Mouse (Mus musculus): ENCODE measurements around the gene Trex1.

Trex1 gene

DNA sequence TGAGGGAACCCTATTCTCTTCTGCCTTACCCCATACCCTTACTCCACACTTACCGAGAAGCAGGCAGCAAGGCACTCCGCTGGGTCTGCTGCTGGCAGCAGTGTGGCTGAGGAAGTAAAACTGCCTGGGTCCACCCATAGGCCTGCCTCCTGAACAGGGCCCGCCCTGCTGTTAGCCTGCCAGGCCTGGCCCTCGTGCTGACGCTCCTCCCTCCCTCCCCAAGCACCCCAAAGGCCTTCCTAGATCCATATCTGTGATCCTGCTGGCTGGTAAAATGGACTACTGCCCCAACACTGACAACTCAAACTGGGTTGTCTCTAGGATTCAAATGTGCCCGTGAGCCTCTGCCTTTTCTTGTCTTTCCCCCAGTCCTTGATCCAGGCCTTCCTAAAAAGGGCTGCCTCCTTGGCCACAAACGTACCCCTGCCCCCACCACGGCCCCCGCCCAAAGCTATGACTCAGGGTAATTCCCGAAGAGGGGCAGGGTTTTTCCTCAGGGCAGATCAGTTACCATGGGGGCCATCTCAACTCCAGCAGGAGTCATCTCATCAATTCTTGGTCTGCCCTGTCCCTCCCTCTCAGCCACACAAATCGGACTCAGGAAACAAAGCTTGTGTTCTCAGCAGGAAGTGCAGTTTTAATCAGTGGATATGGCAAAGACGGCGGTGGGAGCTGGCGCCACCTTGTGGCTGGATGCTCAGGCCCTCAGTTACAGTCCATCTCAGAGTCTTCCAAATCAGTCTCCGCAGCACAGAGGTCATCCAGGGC is at the start of gene Trex1:
Gene Trex1, minus strand, starts transcription at position 599 of the 768 bp plus-strand sequence.
- DNase-seq (ENCODE audit: low spot score in 2 of 2) = peak; percentile 90 to 96

DNA sequence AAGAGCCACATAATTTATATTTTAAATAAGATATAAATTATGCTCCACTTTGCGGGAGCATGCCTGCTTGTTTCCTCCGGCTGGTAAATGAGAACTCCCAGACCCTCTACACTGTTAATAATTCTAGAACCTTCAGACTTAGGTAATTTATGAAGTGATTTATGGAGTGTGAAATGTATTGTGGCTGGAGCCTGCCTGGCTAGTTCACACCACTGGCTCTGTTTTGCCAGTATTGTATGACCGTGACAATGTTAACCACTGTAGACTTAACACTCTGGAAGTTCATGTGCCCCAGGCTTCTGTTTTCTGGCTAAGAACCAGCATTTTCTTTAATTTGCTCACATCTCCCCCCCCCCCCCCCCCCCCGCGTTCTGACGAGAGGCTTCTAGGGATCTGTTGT is 47.8 kb upstream of the Trex1 start:
- DNase-seq (ENCODE audit: low spot score in 2 of 2) = no peak

DNA sequence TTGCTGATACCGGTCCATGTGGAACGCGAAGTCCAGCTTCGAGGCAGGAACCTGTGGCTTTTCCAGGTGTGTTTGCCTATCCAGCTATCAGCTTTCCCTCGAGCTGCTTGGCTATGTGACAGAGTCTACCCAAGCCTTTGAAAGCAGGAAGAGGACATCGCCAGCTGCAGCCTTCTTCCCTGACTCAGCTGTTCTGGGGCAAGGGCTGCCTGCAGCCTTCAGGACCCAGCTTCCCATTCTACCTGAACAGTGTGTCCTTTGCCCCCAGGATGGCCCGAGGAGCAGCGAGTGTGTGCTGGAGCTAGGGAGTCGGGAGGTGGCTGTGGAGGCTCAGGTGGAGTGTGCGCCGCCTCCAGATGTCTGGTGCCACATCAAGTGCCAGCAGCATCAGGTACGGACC is 46.1 kb upstream of the Trex1 start:
- DNase-seq (ENCODE audit: low spot score in 2 of 2) = no peak

DNA sequence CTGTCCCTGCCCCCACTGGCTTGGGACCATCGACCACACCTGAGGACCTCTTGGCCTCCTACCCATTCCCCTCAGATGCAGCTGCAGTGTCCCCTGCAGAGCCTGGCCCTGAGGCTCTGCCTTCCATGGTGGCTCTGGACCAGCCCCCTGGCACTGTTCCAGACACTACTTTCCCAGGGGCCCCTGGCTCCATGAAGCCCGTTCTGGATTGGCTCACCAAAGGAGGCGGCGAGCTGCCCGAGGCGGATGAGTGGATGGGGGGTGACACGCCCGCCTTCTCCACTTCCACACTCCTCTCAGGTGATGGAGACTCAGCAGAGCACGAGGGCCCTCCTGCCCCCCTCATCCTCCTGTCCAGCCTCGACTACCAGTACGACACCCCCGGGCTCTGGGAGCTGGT is 45.5 kb upstream of the Trex1 start:
- DNase-seq (ENCODE audit: low spot score in 2 of 2) = no peak

DNA sequence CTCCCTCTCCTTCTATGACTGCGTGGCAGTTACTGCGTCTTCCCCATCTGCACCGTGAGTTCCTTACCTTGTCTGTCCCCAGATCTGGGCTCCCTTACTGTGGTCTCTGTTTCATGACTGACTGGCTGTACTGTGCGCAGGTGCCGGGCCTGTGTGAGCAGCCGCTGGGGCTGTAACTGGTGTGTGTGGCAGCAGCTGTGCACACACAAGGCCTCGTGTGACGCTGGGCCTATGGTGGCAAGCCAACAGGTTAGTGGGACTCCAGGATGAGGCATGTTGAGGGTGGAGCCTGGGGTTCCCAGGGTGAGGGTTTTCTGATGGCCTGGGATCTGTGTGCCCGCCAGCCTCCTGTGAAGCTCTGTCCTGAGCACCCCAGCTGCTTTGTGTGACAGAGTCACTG is 44.5 kb upstream of the Trex1 start:
- no peak for DNase-seq (ENCODE audit: low spot score in 2 of 2)

DNA sequence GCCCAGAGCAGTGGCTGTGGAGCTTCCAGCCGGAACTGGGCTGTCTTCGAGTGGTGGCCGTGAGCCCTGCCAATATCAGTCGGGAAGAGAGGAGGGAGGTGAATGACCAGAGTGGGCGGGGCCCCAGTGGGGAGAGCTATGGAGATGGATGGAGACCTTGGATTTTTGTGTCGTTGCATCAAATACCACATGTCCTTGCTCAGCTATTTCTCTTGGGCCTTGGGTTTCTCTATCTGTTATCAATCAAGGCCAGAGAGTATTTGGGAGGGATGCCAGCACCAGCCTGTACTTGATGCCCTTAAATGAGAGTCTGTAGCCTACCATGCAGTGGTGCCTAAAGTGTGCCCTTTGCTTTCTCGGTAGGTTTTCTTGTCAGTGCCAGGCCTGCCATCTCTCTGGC is 43.7 kb upstream of the Trex1 start:
- DNase-seq (ENCODE audit: low spot score in 2 of 2) = no peak

DNA sequence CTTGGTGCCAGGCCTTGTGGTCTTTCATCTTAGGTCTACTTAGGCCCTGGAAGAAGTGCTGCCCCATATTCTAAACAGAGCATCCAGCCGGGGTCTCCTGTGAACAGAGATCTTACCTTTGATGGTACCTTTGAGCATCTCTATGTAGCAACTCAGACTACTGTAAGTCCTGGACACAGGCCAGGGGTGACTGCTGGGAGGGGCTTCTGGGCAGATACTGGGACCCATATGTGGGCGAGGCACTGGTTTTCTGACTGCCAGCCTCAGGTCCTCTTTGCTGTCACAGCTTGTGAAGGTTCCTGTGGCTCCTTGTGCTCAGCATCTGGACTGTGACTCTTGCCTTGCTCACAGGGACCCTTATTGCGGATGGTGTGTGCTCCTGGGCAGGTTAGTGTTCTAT is 43.0 kb upstream of the Trex1 start:
- DNase-seq (ENCODE audit: low spot score in 2 of 2) = no peak

DNA sequence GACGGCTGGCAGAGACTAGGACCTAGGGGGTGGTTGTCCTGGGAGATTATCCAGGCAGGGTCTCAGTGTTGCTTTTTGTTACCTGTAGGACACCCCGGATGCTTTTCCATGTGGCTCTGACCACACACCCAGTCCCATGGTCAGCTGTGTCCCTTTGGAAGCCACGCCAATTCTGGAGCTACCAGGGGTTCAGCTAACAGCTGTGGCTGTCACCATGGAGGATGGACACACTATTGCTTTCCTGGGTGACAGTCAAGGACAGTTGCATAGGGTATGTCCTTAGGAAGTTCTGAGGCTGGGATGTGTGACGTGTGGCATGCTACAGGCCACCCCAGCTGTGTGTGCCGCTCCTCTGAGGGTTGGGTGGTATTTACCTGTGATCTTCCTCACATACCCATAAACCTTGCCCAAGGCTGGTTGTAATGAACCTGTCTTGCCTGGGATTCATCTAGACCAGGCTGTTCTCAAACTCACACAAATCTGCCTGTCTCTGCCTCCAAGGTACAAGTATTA is 42.5 kb upstream of the Trex1 start:
- DNase-seq (ENCODE audit: low spot score in 2 of 2) = no peak

DNA sequence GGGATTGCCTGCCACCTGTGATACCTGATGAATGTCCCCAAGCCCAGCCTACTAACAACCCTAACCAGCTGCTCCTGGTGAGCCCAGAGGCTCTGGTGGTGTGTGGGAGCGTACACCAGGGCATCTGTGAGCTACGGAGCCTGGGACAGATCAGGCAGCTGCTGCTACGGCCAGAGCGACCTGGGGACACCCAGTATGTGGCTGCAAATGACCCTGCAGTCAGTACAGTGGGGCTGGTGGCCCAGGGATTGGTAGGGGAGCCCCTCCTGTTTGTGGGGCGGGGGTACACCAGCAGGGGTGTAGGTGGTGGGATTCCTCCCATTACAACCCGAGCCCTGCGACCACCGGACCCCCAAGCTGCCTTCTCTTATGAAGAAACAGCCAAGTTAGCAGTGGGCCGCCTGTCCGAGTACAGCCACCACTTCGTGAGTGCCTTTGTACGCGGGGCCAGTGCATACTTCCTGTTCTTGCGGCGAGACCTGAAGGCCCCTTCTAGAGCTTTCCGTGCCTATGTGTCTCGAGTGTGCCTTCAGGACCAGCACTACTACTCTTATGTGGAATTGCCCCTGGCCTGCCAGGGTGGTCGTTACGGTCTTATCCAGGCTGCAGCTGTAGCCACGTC is 40.9 kb upstream of the Trex1 start:
- DNase-seq (ENCODE audit: low spot score in 2 of 2) = no peak

DNA sequence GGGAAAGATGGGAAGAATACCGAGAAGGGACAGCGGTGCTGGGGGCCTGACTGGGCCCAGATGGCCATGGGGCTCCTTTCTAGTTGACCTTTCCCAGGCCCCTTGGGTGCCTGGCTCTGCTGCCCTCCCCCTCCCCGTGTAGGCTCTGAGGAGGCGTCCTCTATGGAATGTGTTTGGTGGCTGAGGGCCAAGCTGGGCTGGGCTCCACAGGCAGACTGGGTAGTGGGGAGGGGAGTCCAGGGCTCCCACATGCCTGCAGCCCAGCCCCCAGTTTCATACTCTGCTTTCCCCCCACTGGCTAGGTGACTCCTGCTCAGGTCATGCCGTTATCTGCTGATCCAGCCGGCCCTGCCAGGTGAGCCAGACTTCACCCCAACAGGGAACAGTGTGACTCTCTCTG is 39.4 kb upstream of the Trex1 start:
- no peak for DNase-seq (ENCODE audit: low spot score in 2 of 2)

DNA sequence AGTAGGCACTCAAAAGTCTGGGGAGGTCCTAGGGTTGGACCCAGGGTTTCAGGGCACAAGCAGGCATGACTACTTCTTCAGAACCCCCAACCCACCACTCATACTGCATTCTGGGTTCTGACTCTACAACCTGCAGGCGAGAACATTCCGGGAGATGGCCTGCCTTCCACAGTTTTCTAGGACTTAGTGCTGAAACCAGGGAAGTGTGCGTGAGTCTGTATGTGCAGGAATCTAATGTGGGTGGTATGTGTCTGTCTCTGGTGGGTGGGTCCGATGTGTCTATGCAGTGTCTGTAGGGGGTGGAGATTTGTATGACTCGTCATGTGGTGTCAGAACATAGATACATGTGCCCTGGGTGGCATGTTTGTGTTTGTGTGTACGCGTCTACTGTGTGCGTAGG is 38.8 kb upstream of the Trex1 start:
- no peak for DNase-seq (ENCODE audit: low spot score in 2 of 2)

DNA sequence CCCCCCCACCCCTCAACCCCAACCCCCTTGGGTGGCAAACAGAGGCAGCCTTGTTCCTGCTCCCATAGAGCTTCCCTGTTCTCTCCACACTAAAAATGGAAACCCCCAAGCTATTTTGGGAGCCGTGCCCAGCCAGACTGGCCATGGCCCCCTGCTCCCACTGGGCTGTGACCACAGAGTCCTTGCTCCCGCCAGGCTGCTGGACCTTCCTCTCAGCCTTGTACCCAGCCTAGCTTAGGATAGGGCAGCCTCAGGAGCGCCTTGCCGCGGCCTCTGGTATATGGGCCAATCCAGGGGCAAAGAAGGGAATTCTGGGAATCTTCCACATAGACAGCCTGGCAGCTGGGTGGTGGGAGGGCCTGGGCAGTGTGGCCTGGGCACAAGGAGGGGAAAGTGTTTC is 38.3 kb upstream of the Trex1 start:
- DNase-seq (ENCODE audit: low spot score in 2 of 2) = peak in 1 of 2 experiments; percentile 36

DNA sequence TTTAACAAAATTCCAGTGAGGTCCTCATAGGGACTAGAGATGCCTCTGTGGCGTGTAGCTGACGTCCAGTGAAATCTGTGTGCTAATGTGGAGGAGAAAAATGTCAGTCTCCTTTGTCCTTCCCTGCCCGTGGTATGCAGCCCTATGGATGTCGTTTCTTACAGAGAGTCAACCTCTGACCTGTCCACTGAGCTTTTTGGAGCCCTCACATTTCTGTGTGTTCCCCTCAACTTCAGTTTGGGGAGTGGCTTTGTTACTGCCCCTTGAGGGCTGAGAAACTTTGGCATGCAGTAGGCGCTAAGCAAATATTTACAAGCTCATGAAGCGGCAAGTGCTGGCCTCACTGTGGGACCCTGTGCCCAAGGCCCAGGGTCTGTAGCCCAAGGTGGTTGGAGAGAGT is 37.8 kb upstream of the Trex1 start:
- DNase-seq (ENCODE audit: low spot score in 2 of 2) = no peak

DNA sequence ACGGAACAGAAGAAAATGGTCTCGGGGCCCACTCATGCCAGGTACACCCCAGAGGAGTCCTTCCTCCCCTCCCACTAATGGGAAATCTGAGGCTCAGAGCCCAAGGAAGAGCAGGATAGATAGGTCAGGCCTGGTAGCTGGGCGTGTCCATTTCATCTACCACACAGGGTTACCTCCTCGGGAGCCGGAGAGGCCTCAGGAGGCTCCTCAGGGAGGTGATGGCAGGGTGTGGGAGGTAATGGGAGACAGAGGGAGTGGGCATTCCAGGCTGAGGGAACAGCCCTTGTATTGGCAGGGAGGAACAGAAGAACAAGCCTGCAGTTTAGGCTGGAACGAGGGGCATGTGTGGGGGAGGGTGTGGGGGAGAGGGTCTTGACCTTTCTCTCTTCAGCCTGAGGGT is 37.3 kb upstream of the Trex1 start:
- DNase-seq (ENCODE audit: low spot score in 2 of 2) = no peak

DNA sequence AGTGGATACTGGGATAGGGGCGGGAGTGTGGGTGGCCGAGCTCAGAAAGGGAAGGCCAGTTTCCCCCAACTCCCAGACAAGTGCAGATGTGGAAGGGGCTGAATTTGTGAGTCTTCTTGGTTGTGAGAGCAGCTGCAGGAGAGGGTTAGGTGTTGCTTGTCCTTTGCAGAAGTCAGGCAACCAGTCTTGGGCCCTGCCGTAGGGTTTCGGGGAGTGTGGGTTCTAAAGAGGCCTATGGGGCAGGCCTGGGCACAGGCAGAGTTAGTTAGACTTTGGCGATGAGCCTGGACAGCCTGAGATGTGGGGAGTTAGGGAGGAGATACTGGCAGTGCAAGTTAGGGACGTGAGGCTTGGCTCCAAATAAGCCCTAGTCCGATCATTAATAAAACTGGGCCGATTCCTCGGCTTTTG is 36.7 kb upstream of the Trex1 start:
- no peak for DNase-seq (ENCODE audit: low spot score in 2 of 2)

DNA sequence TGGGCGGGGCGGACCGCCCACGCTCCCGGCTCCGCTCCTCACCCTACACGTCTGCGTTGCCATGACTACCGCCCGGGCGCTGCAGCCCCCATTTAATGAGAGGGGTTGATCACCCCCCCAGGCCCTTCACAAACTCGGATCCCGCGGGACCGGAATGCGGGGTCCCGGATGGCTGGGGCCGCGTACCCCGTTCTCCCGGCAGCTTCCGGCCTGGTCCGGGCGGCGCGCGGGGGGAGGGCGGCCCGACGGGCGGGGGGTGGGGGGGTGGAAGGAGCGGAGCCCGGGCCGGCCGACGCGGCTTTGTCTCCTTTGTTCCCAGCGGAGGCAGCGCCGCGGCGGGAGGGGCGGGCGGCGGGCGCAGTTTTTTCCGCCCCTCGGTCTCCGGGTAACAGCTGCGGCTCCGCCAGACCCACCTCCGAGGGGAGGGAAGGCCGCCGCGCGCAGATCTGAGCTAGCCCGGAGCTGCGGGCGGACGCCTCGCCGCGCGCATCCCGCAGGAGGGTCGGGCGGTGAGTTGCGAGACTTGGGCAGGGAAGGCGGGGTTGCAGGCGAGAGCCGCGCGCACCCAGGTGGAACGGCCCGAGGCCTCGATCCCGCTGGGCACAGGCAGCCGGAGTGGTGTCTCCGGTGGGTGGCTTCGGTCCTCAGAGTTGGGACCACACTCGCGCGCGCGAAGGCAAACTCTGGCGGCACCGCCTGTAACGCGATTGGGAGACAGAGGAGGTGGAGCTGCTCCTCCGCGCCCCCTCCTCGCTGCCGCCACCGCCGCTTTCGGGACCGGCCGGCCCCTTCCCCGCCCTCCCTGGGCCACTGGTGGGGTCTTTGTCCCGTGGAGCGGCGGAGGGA is 35.8 kb upstream of the Trex1 start, which contains the start of gene Plxnb1:
Gene Plxnb1, plus strand, starts transcription at position 253 of the 846 bp plus-strand sequence.
- DNase-seq (ENCODE audit: low spot score in 2 of 2) = peak; percentile 60 to 71

DNA sequence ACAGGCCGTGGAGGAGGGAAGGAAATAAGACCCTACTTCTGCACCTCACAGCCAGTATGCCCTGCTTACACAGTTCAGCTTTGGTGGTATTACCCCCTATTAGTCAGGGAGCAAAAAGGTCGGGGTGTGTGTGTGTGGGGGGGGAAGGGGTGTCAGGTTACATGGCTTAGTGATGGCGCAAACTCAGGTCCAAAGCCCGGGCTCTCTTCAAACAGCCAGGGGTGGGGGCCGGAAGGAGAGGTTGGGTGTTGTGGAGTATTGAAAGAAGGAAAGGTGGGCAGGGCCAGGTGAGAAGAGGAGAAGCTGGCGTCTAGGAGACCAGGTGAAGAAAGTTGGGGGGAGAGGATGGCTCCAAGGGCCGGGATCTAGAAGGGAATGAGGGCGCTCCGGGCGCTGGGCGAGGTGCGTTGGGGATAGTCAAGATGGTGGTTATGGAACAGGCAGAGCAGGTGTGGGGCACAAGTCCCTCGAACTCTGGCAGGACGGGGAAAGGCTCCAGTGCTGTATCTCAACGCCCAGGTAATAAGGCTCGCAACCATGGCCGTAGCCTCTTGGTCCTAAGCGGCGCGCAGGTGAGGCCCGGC is 35.1 kb upstream of the Trex1 start:
- no peak for DNase-seq (ENCODE audit: low spot score in 2 of 2)

DNA sequence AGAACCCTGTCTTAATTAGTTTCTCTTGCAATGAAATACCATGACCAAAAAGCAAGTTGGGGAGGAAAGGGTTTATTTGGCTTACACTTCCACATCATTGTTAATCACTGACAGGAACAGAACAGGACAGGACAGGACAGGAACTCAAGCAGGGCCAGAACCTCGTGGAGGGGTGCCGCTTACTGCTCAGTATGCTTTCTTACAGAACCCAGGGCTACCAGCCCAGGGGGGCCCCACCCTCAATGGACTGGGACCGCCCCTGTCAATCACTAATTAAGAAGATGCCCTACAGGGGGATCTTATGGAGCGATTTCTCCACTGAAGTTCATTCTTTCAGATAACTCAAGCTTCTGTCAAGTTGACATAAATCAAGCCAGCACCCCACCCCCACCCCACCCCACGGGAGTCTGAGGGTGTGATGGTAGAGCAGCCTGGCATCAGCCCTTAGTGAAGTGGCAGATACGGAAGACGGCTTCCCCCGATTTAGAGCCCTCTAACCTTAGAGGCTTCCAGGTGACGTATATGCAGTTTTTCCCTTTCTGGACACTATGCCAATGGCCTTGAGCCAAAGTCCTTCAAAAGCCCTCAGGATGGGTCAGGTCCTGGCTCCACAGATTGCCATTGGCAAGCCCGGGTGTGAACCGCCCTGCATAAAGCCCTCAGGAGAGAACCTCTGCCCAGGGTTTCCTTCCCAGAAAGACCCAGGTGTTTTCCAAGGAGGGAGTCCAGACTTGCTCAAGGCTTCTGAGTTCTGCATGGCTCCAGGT is 34.4 kb upstream of the Trex1 start:
- DNase-seq (ENCODE audit: low spot score in 2 of 2) = no peak

DNA sequence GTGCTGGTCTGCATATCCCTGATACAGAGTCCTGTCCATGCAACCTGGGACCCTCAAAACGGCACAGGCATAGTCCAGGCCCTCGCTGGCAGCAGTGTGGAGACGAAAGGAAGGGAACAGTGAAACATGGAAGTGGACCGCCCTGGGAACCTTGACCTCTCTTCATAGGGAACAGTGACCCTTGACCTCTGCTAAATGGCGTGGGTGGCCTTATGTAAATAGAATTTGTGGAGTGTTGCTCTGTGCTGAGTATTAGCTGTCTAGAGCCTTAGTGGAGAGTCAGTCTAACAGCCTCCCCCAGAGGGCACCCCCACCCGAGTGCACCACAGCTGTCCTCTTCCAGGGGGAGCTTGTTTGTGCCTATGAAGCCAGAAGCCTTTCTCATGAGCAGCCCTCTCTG is 33.3 kb upstream of the Trex1 start:
- no peak for DNase-seq (ENCODE audit: low spot score in 2 of 2)

DNA sequence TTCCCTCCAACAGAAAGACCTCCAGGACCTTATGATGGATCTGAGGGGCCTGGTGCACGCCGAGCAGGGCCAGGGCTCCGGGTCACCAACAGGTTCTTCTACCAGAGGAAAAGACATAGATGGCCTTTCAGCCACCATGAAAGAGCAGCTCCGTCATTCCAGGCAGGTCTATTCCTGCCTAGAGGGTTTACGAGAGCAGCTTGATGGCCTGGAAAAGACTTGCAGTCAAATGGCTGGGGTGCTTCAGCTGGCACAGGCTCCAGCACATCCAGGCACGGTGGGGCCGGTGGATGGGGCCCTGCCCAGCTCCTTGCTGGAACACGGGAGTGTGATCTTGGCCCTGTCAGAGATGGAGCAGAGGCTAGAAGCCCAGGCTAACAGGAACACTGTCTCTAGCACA is 32.3 kb upstream of the Trex1 start:
- DNase-seq (ENCODE audit: low spot score in 2 of 2) = no peak

DNA sequence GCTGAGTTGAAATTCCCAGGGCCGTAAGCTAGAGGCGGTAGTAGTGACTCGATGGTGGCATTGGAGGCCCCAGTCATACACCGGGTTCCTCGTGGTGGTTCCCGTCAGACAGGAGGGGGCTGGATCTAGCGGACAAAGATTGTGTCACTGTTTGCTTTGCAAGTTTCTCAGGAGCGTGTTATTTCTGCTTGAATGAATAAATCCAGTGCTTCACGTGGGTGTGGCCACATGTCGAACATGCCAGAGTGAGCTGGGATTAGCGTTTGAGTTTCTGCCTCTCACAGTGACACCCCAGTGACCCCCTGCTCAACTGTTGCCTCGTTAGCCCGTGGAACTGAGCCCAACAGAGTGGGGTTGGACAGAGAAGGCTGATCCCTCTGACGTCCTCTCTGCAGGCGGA is 30.9 kb upstream of the Trex1 start:
- peak in 1 of 2 experiments; percentile 39 for DNase-seq (ENCODE audit: low spot score in 2 of 2)
